Mouse (Mus musculus) megakaryocyte, embryonic 14.5 days (primary cell): ENCODE measurements around the gene Mrto4.

Source experiments
- FLI1 ChIP-seq: IDR thresholded peaks from 2 replicates; pipeline ENCODE4 v1.6.1; 2012; ENCODE audit warnings: low read length, inconsistent platforms, mixed read lengths
- GATA1 ChIP-seq: IDR thresholded peaks from 3 replicates; pipeline ENCODE4 v1.6.1; 2012; ENCODE audit warnings: mixed read lengths, low read length, inconsistent platforms, borderline replicate concordance

- TF ChIP-seq GATA1 (no peak), FLI1 (no peak)
Measured at GRCm38 (mm10) chr4:139386869-139387319, 34.5 kb upstream of the Mrto4 start.
